Mouse (Mus musculus) ES-Bruce4 (cell line): ENCODE data around the gene Orm1.

Experiments used
- CTCF ChIP-seq: IDR thresholded peaks from one replicate; pipeline ENCODE4 v1.8.1; 2011; ENCODE audit warnings: low read depth, low read length
- POLR2A ChIP-seq: IDR thresholded peaks from one replicate; pipeline ENCODE4 v1.8.1; 2011; ENCODE audit warnings: low read length; ENCODE audit not compliant: insufficient read depth

DNA sequence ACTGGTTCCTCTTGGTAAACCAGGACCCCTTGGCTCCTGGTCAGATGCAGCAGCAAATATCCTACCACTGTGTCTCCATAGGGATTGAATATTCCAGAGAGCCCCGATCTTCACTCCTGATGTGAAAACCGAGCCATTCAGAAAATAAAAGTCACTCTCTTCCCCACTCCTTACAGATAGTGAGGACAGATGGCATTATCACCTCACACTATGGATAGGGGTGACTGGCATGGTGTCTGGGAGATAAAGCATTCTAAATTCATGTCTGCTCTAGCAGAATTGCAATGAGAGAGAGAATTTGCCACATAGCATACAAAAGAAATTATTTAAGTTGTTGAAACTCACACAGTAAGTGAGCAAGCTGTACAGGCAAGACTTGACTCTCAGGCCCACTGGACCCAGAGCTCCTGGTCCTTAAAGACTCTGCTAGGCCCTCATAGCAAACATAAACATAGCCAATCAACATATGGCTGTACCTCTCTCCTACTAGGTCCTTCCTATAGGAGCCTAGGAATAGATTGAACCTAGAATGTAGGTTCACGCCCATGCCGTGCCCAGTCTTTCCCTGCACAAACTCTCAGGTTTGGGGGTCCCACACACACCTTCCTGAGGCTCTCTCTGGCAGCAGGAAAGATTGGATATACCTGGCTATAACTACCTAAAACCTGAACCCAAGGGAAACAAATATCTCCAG lies 38.5 kb downstream of the Orm1 start:
- TF ChIP-seq POLR2A (no peak), CTCF (no peak)
